Mouse (Mus musculus): ENCODE measurements at regions not wholly inside any gene's neighbourhood (a gene's known extent, or its start where the extent isn't known, plus 50 kb on each side); places are given as distances from the start of the nearest gene placed in this dataset.

DNA sequence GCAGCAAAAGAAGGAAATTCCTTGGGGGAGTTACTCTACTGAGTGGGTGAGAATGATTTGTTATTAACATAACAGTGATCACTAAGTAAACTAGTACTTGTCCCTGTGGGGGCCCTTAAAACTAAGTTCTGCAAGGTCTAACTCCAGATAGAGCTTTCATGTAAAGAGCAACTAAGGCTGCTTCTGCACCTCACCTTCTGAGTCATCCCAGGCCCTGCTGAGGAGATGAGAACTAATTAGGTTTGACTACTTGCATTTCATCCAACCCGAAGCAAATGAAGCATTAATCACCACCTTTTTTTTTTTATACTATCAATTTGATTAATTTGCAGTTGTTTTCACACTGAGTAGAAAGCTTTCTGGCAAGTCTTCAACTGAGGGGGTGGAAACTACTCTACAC, 333.6 kb upstream of the Atp10a start:
- TF ChIP-seq POLR2A (IDR thresholded peaks at IDR 0.05; ENCODE audit: low read depth, low read length) (no peak), CTCF (conservative IDR thresholded peaks at IDR 0.05; ENCODE audit: insufficient read depth, insufficient read length, low read depth, low read length) (no peak)
